Mouse (Mus musculus) cerebellum, adult (tissue): ENCODE measurements around the gene Trp53bp2.

Source experiments
- ATAC-seq: cut with Nextera tagmentation; 2 replicates; pipeline ENCODE4 v1.9.2; 2017; ENCODE audit warnings: mild to moderate bottlenecking, moderate library complexity, mixed read lengths; ENCODE audit not compliant: insufficient number of reproducible peaks, low FRiP score, low TSS enrichment

The Trp53bp2 gene

DNA sequence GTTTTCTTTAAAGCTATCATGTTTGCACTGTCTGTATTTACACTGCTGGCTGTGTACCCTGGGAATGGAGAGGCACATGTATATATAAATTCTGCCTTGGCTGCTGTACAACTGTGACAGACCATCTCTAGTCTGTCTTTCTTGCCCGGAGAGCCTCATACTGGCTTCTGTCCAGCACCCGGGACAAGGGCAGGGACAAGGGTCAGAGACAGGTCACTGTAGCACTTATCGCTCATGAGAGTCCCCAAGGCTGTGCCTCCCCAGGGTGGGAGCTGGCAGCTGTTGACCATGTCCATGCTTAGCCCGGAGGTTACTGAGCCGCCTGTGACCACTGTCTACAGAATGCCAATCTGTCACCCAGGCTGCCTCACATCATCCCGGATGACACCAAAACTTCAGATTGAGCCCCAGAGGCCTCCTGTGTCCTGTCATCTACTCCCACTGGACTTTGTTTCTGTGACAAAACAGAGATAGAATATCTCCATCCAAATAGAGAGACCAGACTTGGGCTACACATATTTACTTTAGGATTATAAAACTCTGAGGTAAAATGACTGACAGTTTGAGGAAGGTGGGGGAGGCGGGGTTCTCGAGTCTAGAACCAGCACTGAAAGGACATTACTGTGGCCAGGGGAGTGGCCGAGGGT lies 90.6 kb downstream of the Trp53bp2 start:
- no peak for ATAC-seq

- no peak for ATAC-seq
These were observed 91.3 kb downstream of the Trp53bp2 start for GRCm38 (mm10) chr1:182500224-182500623.

- ATAC-seq: no peak
These were observed 91.9 kb downstream of the Trp53bp2 start for GRCm38 (mm10) chr1:182500843-182501242.

DNA sequence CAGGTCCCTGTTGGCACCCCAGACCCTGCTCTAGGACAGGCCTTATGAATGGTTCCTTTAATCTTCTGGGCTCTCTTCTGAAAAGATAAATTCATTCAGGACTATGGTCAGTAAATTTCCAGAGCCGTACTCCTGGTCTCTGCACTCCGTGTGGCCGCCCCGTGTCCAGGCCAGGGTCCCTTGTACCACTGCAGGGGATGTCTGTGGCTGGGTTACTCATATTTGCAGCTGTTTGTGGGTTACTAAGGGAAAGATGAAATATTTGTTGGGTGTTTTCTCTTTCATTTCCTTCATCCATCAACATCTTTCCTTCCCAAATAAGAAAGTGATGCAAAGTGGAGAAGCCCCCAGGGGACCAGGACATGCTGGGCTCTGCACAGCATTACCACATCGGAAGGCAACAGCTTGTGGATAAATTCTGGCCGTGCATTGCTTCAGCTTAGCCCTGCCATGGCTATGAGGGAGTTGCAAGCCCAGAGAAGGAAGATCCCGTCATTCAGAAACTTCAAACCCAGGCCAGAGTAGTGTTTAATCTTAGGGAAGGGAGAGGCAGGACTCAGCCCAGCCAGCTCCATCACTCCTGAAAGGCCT lies 92.9 kb downstream of the Trp53bp2 start:
- ATAC-seq: no peak

DNA sequence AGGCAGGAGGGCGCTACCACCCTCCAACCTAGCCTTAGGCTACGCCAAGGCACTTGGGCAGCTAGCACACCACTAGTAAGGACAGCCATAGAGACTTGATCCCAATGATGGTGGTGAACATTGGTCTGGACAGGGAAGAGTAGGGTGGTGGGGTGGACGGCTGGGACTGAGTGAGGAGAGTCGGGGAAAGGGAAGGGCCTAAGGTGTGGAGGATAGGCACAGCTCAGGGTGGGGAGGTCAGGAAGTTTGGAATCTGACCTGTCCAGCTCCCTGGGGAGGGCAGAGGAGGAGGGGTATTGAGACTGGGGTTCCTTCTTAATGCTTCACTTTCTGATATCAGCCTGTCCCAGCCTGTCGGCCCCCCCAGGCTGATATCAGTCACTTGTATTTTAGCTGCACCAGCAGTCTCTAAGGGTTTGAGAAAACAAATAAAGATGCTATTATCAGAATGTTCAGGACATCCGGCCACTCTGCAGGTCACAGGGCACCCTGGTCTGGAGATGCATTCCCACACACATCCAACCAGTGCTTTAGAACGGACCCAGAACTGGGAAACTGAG lies 93.6 kb downstream of the Trp53bp2 start:
- ATAC-seq: no peak

DNA sequence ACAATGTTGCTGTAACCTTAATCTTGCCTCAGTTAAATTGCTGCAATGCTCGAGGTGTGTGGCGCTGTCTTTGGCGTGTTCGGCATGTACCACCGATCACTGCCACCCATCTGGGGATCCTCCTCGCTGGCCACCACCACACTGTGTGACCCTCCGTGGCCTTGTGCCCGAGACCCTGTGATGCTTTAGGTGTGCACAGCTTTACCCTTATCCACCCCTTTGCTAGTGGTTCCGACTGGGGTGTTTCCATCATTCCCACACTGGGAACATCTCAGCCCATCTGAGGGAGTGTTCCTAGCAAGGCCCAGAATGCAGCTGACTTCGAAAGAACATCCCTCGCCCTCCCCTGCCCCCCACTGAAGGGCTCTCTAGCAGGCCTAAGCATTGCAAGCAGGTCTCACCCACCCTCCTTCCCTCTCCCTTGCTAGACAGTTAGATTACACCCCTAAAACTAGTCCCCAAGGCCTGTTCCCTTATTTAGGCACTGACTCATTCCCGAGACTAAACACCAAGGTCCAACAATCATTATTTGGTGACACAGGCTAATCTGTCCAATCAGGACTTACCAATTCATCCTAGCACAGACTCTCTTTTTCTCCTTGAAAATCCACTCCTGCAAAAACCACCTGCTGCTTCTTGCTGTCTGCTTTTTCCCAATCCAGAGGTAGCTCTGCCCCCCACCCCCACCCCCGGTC lies 94.4 kb downstream of the Trp53bp2 start:
- no peak; the same call in 1 of the 2 replicates for ATAC-seq

DNA sequence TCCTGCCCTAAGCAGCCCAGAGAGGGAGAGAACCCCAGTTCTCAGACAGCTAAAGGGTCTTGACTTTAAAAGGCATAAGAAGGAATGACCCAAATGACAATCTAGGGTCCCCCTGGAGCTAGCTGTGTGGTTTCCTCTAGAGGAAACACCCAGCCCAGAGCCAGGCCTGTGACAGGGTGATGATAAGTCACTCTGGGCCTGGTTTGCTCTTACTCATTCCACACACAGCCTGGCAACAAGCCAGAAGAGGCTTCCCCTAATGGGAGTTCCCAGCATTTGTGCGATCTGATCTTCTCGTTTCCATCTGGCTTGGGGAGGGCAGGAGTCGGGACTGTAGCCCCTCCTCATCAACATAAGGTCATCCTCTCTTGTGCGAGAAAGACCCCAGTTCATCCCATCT lies 95.3 kb downstream of the Trp53bp2 start:
- no peak for ATAC-seq

GRCm38 (mm10) chr1:182505291-182505690 lies 96.3 kb downstream of the Trp53bp2 start:
- no peak for ATAC-seq

- no peak for ATAC-seq
These were observed 97.4 kb downstream of the Trp53bp2 start for GRCm38 (mm10) chr1:182506229-182506986.

GRCm38 (mm10) chr1:182509110-182509797 lies 100.3 kb downstream of the Trp53bp2 start:
- peak; percentile 85 for ATAC-seq

GRCm38 (mm10) chr1:182511073-182511472 lies 102.1 kb downstream of the Trp53bp2 start:
- ATAC-seq: no peak

- ATAC-seq: no peak
These were observed 102.8 kb downstream of the Trp53bp2 start for GRCm38 (mm10) chr1:182511778-182512177.
